Mouse (Mus musculus) neural tube, embryonic 15.5 days (tissue): ENCODE results near the gene Aox3. TPM values are rescaled to one million over a fixed set of nuclear protein-coding genes. Genes with fewer than 3 reads are reported as not detected.

Source experiments
- ATAC-seq: fragments of 200-750 bp; cut with Nextera tagmentation; 2 replicates; pipeline ENCODE4 v1.8.0; 2017; ENCODE audit warnings: mild to moderate bottlenecking, moderate TSS enrichment, moderate library complexity; ENCODE audit not compliant: low FRiP score
- H3K27ac ChIP-seq: fragments of 300-500 bp; sonication (generic); replicated peaks from 2 replicates; pipeline ENCODE4 v1.5.1; 2015; ENCODE audit warnings: mild to moderate bottlenecking, inconsistent platforms
- H3K27me3 ChIP-seq: fragments of 300-500 bp; sonication (generic); replicated peaks from 2 replicates; pipeline ENCODE4 v1.6.1; 2015; ENCODE audit warnings: inconsistent platforms
- H3K36me3 ChIP-seq: fragments of 300-500 bp; sonication (generic); 2 replicates; pipeline ENCODE4 v1.6.1; 2015; ENCODE audit warnings: inconsistent platforms
- H3K4me1 ChIP-seq: fragments of 300-500 bp; sonication (generic); 2 replicates; pipeline ENCODE4 v1.6.1; 2015; ENCODE audit warnings: inconsistent platforms
- H3K4me2 ChIP-seq: fragments of 300-500 bp; sonication (generic); 2 replicates; pipeline ENCODE4 v1.6.1; 2015; ENCODE audit warnings: inconsistent platforms, mild to moderate bottlenecking, moderate library complexity
- H3K4me3 ChIP-seq: fragments of 300-500 bp; sonication (generic); replicated peaks from 2 replicates; pipeline ENCODE4 v1.5.1; 2015; ENCODE audit warnings: mild to moderate bottlenecking, inconsistent platforms
- H3K9ac ChIP-seq: fragments of 300-500 bp; sonication (generic); replicated peaks from 2 replicates; pipeline ENCODE4 v1.6.1; 2015; ENCODE audit warnings: mild to moderate bottlenecking, inconsistent platforms
- H3K9me3 ChIP-seq: fragments of 300-500 bp; sonication (generic); replicated peaks from 2 replicates; pipeline ENCODE4 v1.6.1; 2016; ENCODE audit warnings: inconsistent platforms
- WGBS: fragments of 180-500 bp; shearing (Covaris S2); methylation state at CpG from one replicate; pipeline ENCODE4 v1.1.7; 2015; ENCODE audit warnings: mixed read lengths; 5-methylcytosine and 5-hydroxymethylcytosine counted together
- polyA plus RNA-seq: library from polyadenylated mRNA; unstranded; fragments of >200 nt; fragmentation: Nextera tagmentation; extraction: Ambion mirVana; gene quantifications from 2 replicates; pipeline ENCODE4 v1.2.1, GENCODE M21; 2015

Aox3 gene
- polyA plus RNA-seq, 1 experiment from 2014 or later = 0.51 TPM

DNA sequence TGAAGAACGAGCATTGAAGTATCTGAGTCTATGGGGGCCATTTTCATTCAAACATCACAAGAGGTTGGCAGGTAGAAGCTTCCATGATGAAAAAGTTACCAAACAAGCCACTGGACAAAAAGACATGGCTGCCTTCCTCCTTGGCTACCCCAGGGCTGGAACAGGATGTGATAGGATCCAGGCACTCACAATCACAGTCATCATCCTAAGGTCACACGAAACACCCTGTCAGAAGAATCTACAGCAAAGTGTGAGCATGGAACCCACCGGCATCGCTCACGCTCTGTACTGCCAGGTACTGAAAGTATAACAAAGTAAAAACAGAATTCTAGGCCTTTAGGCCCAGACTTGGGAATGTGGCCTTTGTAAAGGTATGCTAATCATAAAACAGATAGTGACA is 2.7 kb upstream of the Aox3 start:
- Histone ChIP-seq H3K36me3 (no peaks in the 10 kb centered on the region), H3K9me3 (no peaks in the 10 kb centered on the region), H3K4me3 (no peak overlapping the region), H3K9ac (no peak overlapping the region), H3K27ac (no peak overlapping the region), H3K4me1 (no peaks in the 10 kb centered on the region), H3K27me3 (no peaks in the 10 kb centered on the region), H3K4me2 (no peak overlapping the region)
- no peak for ATAC-seq
- WGBS = 93% methylated on average over 5 of the region's 5 CpGs

DNA sequence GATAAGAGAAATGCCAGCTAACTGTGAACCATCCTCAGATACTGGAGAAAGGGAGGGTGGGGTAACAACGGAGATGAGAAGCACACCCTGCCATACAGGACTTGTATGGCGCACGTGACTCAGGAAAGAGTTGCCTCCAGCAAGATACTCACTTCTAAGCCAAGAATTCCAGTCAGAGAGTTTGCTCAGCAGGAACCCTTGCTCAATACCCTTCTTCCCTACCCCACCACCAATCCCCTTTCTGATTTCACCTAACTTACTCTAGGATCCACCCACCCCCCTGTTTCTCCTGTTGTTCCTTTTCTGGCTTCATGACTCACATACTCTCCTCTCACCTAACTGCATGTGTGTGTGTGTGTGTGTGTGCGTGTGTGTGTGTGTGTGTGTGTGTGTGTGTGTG is 1.6 kb upstream of the Aox3 start:
- ATAC-seq = no peak

DNA sequence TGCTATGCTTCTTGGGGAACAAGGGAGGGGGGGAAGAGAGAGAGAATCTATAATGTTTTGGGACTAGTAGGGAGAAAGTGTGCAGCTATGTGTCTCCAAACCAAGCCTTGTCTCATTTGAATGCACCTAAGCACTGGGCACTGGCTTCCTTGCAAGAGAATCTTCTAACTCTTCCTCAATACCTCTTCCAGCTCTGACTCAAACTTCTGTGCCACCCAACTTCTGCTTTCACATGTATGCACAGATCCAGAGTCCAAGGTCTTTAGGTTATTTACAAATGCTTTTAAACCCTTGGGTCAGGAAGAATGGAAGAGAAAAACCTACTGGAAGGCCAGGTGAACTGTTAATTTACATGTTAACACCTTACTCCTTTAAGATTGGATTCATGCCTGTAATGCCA is 511 bp downstream of the Aox3 start:
- Histone ChIP-seq H3K9ac (no peak overlapping the region), H3K9me3 (no peaks in the 10 kb centered on the region), H3K4me2 (no peak overlapping the region), H3K27ac (no peak overlapping the region), H3K36me3 (no peaks in the 10 kb centered on the region), H3K27me3 (no peaks in the 10 kb centered on the region), H3K4me3 (no peak overlapping the region), H3K4me1 (no peaks in the 10 kb centered on the region)
- ATAC-seq = no peak

More for the DNA sequence above, 1.6 kb upstream of the Aox3 start:
- 92% methylated on average over 3 of the region's 4 CpGs for WGBS
- H3K4me2 ChIP-seq = no peak overlapping the region
- H3K9me3 ChIP-seq = no peaks in the 10 kb centered on the region
- H3K36me3 ChIP-seq = no peaks in the 10 kb centered on the region
- no peak overlapping the region for H3K4me3 ChIP-seq
- H3K27me3 ChIP-seq = no peaks in the 10 kb centered on the region
- H3K4me1 ChIP-seq = no peaks in the 10 kb centered on the region
- H3K27ac ChIP-seq = no peak overlapping the region
- H3K9ac ChIP-seq = no peak overlapping the region

DNA sequence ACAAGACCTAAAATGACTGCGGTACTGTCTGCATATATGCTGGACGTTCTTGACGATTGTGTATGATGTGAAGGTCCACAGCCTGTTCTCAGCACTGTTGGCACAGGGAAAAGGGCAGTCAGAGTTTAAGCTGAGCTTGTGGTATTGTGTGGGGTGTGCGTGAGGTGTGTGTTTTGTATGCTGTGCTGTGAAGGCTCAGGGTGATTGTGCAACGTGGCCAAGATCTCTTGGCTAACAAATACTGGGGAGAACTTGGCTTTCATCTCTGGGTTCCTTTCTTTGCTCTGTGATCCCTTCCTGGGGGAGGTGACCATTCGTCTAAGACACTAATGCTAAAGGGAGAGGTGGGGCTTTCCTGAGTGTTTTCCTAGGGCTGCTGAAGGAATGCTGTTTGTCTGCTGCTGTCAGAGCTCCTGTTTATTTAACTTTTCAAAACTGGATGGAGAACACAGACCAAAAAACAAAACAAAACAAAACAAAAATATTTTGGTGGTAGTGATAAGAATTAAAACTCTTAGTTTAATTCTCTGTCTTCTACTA is 1.2 kb downstream of the Aox3 start:
- 72% methylated on average over 6 of the region's 6 CpGs for WGBS
- ATAC-seq = no peak
- Histone ChIP-seq H3K27me3 (no peaks in the 10 kb centered on the region), H3K4me2 (no peak overlapping the region), H3K36me3 (no peaks in the 10 kb centered on the region), H3K9me3 (no peaks in the 10 kb centered on the region), H3K4me1 (no peaks in the 10 kb centered on the region), H3K9ac (no peak overlapping the region), H3K4me3 (no peak overlapping the region), H3K27ac (no peak overlapping the region)

DNA sequence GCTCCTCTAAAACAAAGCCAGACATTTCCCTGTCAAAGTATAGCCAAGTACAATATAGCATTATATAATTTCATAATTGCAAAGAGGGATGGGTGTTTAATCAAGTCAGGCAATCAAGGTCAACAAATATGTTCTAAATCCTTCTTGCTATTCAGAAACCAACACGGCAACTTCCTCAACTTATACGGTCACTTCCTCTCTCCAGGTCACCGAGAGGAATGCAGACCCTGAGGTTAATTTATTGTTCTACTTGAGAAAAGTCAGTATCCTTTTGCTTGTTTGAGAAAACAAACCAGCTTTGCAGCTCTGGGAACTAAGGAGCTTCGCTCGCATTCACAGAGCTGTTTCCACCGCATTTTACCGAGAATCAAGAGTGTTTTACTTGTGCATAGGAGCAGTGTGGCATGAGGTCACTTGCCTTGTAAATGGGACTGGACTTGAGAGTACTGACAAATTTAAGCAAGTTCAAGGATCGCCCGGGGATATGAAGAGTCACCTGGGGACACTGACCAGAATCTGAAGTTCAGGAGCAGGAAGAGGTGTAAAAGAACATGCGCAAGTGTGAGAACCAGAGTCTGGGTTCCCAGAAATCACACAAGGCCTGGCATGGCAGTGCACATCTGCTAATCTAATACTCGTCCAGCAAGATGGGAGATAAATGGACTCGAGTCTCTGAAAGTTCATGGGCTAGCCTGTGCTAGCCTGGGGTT is 1.9 kb downstream of the Aox3 start:
- no peak overlapping the region for H3K9ac ChIP-seq
- H3K4me1 ChIP-seq = no peaks in the 10 kb centered on the region
- no peaks in the 10 kb centered on the region for H3K27me3 ChIP-seq
- H3K36me3 ChIP-seq = no peaks in the 10 kb centered on the region
- no peak overlapping the region for H3K27ac ChIP-seq
- WGBS = 70% methylated on average over 12 of the region's 12 CpGs
- no peak for ATAC-seq
- H3K4me3 ChIP-seq = no peak overlapping the region
- H3K9me3 ChIP-seq = no peaks in the 10 kb centered on the region
- no peak overlapping the region for H3K4me2 ChIP-seq

DNA sequence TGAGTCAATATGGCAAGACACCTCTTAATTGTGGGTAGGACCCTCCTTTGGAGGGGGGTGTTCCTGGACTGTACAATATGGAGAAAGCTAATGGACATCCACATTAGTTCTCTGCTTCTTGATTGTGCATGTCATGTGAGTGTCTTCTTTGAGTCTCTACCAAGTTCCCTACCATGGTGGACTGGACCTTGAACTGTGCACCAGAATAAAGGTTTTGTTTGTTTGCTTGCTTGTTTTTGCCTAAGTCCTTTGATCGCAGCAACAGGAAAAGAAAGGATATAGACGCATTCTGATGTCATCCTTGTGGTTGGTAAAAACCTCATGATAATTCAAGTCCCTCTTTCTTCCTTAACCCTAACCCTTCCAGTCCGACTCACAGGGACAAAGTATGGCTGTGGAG is 5.3 kb downstream of the Aox3 start:
- H3K4me3 ChIP-seq = no peak overlapping the region
- H3K4me2 ChIP-seq = no peak overlapping the region
- H3K4me1 ChIP-seq = no peaks in the 10 kb centered on the region
- no peaks in the 10 kb centered on the region for H3K9me3 ChIP-seq
- ATAC-seq = no peak
- no peak overlapping the region for H3K27ac ChIP-seq
- no peaks in the 10 kb centered on the region for H3K27me3 ChIP-seq
- 83% methylated on average over 3 of the region's 3 CpGs for WGBS
- H3K9ac ChIP-seq = no peak overlapping the region
- H3K36me3 ChIP-seq = no peaks in the 10 kb centered on the region

DNA sequence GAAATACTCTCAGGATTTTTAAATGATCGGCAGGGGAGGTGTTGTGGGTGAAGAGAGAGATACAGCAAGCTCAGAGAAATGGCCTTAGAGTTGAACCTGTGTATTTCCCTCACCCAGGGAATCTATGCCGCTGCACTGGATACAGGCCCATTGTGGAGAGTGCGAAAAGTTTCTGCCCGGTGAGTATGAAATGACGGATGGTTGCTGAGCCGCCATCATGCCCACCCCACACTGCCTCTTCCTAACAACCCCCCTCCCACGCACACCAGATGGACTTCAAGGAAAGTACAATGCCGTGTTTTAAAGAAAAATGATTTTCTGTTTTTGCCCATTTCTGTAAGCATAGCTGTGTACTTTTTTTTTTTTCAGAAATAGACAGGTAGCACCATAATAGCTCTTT is 12.0 kb downstream of the Aox3 start:
- H3K36me3 ChIP-seq = no peaks in the 10 kb centered on the region
- no peaks in the 10 kb centered on the region for H3K9me3 ChIP-seq
- H3K4me2 ChIP-seq = no peak overlapping the region
- H3K27me3 ChIP-seq = no peaks in the 10 kb centered on the region
- WGBS = 90% methylated on average over 8 of the region's 8 CpGs
- ATAC-seq = no peak
- no peak overlapping the region for H3K4me3 ChIP-seq
- H3K27ac ChIP-seq = no peak overlapping the region
- no peak overlapping the region for H3K9ac ChIP-seq
- no peaks in the 10 kb centered on the region for H3K4me1 ChIP-seq

DNA sequence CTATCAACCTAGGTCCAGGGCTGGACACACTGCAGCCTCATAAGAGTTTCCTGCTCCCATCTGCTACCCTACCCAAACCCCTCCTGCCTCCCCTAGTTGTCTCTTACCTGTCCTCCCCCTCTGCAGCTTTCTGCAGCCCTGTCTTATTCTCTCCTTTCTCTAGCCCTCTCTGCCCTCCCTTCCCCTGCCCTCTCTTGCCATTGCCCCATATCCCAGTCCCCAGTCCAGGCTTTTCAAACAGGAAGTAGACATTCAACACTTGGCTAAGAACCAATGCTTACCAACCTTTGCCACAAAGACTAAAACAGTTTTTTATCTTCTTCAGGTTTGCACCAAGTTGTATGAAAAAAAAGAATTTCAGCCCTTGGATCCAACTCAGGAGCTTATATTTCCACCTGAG is 25.0 kb downstream of the Aox3 start:
- Histone ChIP-seq H3K9ac (no peak overlapping the region), H3K9me3 (no peaks in the 10 kb centered on the region), H3K4me1 (no peaks in the 10 kb centered on the region), H3K36me3 (no peaks in the 10 kb centered on the region), H3K27ac (no peak overlapping the region), H3K4me2 (no peak overlapping the region), H3K4me3 (no peak overlapping the region), H3K27me3 (no peaks in the 10 kb centered on the region)
- ATAC-seq = no peak

DNA sequence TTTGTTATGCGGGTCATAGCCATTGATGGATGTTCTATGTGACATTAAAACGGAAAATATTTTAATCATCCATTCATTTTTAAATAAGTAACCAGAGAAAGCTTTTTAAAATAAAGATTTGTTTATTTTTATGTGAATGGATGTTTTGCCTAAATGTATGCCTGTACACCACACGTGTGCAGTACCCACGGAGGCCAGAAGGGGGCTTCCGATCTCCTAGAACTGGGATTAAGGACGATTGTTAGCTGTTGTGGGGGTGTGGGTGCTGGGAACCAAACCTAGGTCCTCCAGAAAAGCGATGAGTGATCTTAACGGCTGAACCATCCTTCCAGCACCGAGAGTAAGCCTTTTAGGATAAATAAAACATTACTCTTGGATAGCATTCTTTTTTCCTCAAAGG is 26.1 kb downstream of the Aox3 start:
- H3K9ac ChIP-seq = no peak overlapping the region
- no peaks in the 10 kb centered on the region for H3K4me1 ChIP-seq
- H3K9me3 ChIP-seq = no peaks in the 10 kb centered on the region
- H3K27ac ChIP-seq = no peak overlapping the region
- H3K36me3 ChIP-seq = no peaks in the 10 kb centered on the region
- no peak for ATAC-seq
- no peak overlapping the region for H3K4me2 ChIP-seq
- H3K4me3 ChIP-seq = no peak overlapping the region
- H3K27me3 ChIP-seq = no peaks in the 10 kb centered on the region
- 92% methylated on average over 9 of the region's 9 CpGs for WGBS

DNA sequence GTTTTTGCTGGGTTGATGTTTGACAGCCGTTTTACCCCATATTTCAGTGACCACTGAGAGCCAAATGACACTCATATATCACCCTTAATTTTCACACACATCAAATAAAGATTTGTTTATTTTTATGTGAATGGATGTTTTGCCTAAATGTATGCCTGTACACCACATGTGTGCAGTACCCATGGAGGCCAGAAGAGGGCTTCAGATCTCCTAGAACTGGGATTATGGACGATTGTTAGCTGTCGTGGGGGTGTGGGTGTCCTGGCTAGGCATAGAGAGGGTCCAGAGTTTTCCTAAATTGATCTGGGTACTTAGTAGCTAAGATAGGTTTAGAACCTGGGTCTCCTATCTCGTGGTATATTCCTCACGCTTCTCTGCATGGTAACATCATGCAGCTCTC is 27.7 kb downstream of the Aox3 start:
- Histone ChIP-seq H3K9ac (no peak overlapping the region), H3K27me3 (no peaks in the 10 kb centered on the region), H3K36me3 (no peaks in the 10 kb centered on the region), H3K27ac (no peak overlapping the region), H3K4me3 (no peak overlapping the region), H3K9me3 (no peaks in the 10 kb centered on the region), H3K4me1 (peaks cover 5% of the 10 kb centered on the region; the same call in 1 of the 2 replicates), H3K4me2 (no peak overlapping the region)
- no peak for ATAC-seq
- WGBS = 91% methylated on average over 5 of the region's 5 CpGs

DNA sequence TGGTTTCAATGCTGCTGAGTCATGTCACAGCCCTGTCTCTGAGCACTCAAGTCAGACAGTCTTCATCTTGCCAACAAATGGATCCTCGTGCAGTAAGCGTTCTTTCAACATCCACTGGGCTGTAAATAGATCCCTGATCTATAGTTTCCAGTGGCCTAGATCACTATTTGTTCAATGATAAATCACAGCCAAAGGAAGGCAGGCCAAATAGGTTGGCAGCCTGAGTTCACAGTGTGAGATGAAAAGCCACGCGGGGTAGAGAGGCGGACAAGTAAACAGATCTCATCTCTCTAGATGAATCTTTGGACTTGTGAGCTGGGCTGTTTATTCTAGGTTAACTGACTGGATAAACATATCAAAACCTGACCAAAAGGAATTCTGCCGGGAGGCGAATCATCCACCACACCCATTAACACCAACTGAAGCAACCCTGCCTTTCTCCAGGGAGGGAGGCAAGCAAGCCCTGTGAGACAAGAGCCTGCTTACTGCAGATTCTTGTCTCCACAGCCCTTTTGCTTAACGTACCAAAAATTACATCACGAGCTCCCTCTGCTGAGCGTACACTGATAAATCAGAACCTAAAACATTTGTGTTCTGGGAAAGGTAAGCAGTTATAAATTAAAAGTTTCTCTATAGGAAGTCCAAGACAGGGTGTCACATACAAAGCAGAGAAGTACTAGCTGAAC is 31.6 kb downstream of the Aox3 start:
- Histone ChIP-seq H3K36me3 (no peaks in the 10 kb centered on the region), H3K4me1 (peaks cover 5% of the 10 kb centered on the region; the same call in 1 of the 2 replicates), H3K27ac (no peak overlapping the region), H3K4me2 (no peak overlapping the region), H3K9me3 (no peaks in the 10 kb centered on the region), H3K4me3 (no peak overlapping the region), H3K9ac (no peak overlapping the region), H3K27me3 (no peaks in the 10 kb centered on the region)
- ATAC-seq = peak; percentile 53; the same call in 1 of the 2 replicates
- WGBS = 59% methylated on average over 10 of the region's 10 CpGs

DNA sequence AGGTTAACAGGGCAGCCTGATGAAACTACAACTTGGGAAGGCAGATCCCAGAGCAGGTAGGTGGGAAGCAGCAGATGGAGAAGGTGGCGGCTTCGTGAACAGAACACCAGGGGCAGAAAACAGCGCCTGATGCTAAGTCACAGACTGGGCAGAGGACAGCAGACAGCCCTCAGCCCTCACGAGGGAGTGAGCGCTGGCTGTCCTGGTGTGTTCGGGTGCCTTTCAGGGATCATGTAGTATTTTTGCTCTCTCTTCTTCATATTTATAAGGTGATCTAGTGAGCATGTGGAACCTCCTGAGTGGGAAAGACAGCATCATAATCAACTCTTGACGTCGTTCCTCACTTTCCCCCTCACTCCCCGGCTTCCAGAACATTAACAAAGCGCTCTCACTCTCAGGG is 33.1 kb downstream of the Aox3 start:
- no peak overlapping the region for H3K27ac ChIP-seq
- no peak overlapping the region for H3K4me3 ChIP-seq
- H3K36me3 ChIP-seq = no peaks in the 10 kb centered on the region
- no peaks in the 10 kb centered on the region for H3K9me3 ChIP-seq
- peaks cover 5% of the 10 kb centered on the region; the same call in 1 of the 2 replicates for H3K4me1 ChIP-seq
- ATAC-seq = no peak
- H3K4me2 ChIP-seq = no peak overlapping the region
- H3K27me3 ChIP-seq = no peaks in the 10 kb centered on the region
- no peak overlapping the region for H3K9ac ChIP-seq
- 92% methylated on average over 10 of the region's 10 CpGs for WGBS
